Mouse (Mus musculus) midbrain, postnatal 0 days (tissue): ENCODE measurements around the gene Nmnat1. TPM values are rescaled to one million over a fixed set of nuclear protein-coding genes. Genes with fewer than 3 reads are reported as not detected.
"Not testable (repeated sequence)": the region's sequence is repeated elsewhere in the genome, so short reads cannot be mapped to it uniquely, and the experiment has no call there.

Experiments
- ATAC-seq: fragments of 200-750 bp; cut with Nextera tagmentation; 2 replicates; pipeline ENCODE4 v1.8.0; 2017; ENCODE audit warnings: moderate number of reproducible peaks, mild to moderate bottlenecking, moderate TSS enrichment, moderate library complexity; ENCODE audit not compliant: low FRiP score
- DNase-seq: peaks from one replicate; pipeline ENCODE4 v3.0.0-alpha.2; 2015; ENCODE audit warnings: low spot score
- H3K27ac ChIP-seq: fragments of 300-500 bp; sonication (generic); 2 replicates; pipeline ENCODE4 v1.5.1; 2014; ENCODE audit warnings: low read depth, mild to moderate bottlenecking, low read length, mixed read lengths
- H3K27me3 ChIP-seq: fragments of 300-500 bp; sonication (generic); 2 replicates; pipeline ENCODE4 v1.6.1; 2014; ENCODE audit warnings: low read length, control low read depth, mixed read lengths; ENCODE audit not compliant: insufficient read depth
- H3K36me3 ChIP-seq: fragments of 300-500 bp; sonication (generic); 2 replicates; pipeline ENCODE4 v1.6.1; 2014; ENCODE audit warnings: low read length, control low read depth, mixed read lengths; ENCODE audit not compliant: insufficient read depth
- H3K4me1 ChIP-seq: fragments of 300-500 bp; sonication (generic); 2 replicates; pipeline ENCODE4 v1.6.1; 2014; ENCODE audit warnings: mild to moderate bottlenecking, control low read depth, antibody characterized with exemption, low read length, mixed read lengths; ENCODE audit not compliant: insufficient read depth
- H3K4me2 ChIP-seq: fragments of 300-500 bp; sonication (generic); 2 replicates; pipeline ENCODE4 v1.6.1; 2014; ENCODE audit warnings: low read depth, mild to moderate bottlenecking, low read length, mixed read lengths; ENCODE audit not compliant: poor library complexity, severe bottlenecking
- H3K4me3 ChIP-seq: fragments of 300-500 bp; sonication (generic); 2 replicates; pipeline ENCODE4 v1.5.1; 2014; ENCODE audit warnings: low read depth, mild to moderate bottlenecking, low read length, moderate library complexity
- H3K9ac ChIP-seq: fragments of 300-500 bp; sonication (generic); replicated peaks from 2 replicates; pipeline ENCODE4 v1.6.1; 2014; ENCODE audit warnings: mild to moderate bottlenecking, low read length, moderate library complexity, mixed read lengths; ENCODE audit not compliant: poor library complexity, severe bottlenecking
- H3K9me3 ChIP-seq: fragments of 300-500 bp; sonication (generic); 2 replicates; pipeline ENCODE4 v1.6.1; 2016; ENCODE audit warnings: low read length, control low read depth
- CTCF ChIP-seq: IDR thresholded peaks from 2 replicates; pipeline ENCODE4 v1.5.1; 2016; ENCODE audit warnings: antibody characterized with exemption, mild to moderate bottlenecking
- WGBS: fragments of 180-500 bp; shearing (Covaris S2); extraction: QIAGEN DNeasy Blood & Tissue Kit; methylation state at CpG from one replicate; pipeline ENCODE4 v1.1.7; 2014; 5-methylcytosine and 5-hydroxymethylcytosine counted together
- polyA plus RNA-seq: library from polyadenylated mRNA; unstranded; fragments of >200 nt; fragmentation: Nextera tagmentation; extraction: Ambion mirVana; gene quantifications from 2 replicates; pipeline ENCODE4 v1.2.1, GENCODE M21; 2015
- total RNA-seq: library from RNA; depleted of rRNA; stranded (reverse); fragments of >200 nt; gene quantifications from 2 replicates; pipeline ENCODE4 v1.2.3, GENCODE M21; 2014

The Nmnat1 gene
- total and polyA plus RNA-seq, 2 experiments from 2014 or later: 4.1 to 6.3 TPM

GRCm38 (mm10) chr4:149462305-149462971, 22.6 kb downstream of the Nmnat1 start:
- no peaks in the 10 kb centered on the region for H3K36me3 ChIP-seq
- H3K27me3 ChIP-seq: no peaks in the 10 kb centered on the region
- no peaks in the 10 kb centered on the region for H3K9me3 ChIP-seq
- H3K4me1 ChIP-seq: no peaks in the 10 kb centered on the region
- H3K4me3 ChIP-seq: no peak overlapping the region
- 83% methylated on average over 6 of the region's 6 CpGs for WGBS
- no peak overlapping the region for H3K27ac ChIP-seq
- H3K4me2 ChIP-seq: no peak overlapping the region
- ATAC-seq (no peak), DNase-seq (no peak)
- TF ChIP-seq CTCF: no peak
- no peak overlapping the region for H3K9ac ChIP-seq

DNA sequence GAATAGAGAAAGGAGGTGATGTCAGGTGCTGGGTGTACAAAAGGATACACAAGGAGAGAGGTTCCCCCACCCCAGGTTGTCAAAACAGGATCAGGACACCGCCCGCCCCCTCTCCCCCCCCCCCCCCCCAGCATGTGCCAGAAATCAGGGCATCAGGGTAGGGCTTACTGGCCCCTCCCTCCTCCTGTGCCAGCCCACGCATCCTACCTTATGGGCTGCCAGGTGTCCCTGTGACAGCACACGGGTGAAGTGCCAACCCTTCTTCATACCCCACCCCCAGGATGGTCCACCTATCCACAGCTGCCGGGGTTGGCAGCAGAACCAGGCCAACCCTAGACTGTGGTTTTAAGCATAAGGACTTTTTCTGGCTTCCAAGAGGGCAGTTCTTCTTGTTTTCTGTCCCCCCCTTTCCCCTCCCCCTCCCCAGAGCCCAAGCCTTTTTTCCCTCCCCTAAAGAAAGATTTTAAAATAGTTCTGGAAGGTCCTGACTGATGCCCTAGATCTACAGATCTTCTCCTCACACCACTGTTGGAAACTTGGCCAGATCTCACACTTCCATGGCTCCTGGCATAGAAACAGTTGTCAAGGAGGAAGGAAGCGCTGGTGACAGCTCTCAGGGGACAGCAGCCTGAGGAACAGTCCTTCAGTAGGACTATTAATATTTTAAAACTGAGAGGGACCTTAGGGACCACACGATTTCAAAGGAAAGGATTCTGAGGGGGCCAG, 23.3 kb downstream of the Nmnat1 start:
- no peaks in the 10 kb centered on the region for H3K9me3 ChIP-seq
- H3K9ac ChIP-seq: no peak overlapping the region
- no peak overlapping the region for H3K4me2 ChIP-seq
- WGBS: 66% methylated on average over 7 of the region's 7 CpGs
- no peaks in the 10 kb centered on the region for H3K27me3 ChIP-seq
- H3K4me3 ChIP-seq: no peak overlapping the region
- no peaks in the 10 kb centered on the region for H3K36me3 ChIP-seq
- TF ChIP-seq CTCF: no peak
- no peaks in the 10 kb centered on the region for H3K4me1 ChIP-seq
- DNase-seq (no peak), ATAC-seq (no peak)
- H3K27ac ChIP-seq: no peak overlapping the region

DNA sequence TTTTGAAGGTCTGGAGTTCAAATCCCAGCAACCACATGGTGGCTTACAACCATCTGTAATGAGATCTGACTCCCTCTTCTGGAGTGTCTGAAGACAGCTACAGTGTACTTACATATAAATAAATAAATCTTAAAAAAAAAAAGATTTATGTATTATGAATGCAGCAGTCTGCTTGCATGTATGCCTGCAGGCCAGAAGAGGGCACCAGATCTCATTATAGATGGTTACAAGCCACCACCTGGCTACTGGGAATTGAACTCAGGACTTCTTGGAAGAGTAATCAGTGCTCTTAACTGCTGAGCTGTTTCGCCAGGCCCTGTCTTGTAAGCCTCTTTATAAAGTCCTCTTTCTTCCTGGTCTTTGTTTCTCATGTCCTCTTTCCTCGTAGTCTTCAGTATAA, 24.5 kb downstream of the Nmnat1 start:
- 84% methylated on average over 2 of the region's 2 CpGs for WGBS
- DNase-seq: not testable (repeated sequence)
- TF ChIP-seq CTCF: peak; percentile 39

GRCm38 (mm10) chr4:149459425-149459824, 25.6 kb downstream of the Nmnat1 start:
- ATAC-seq (no peak), DNase-seq (no peak)
- Histone ChIP-seq H3K9me3 (no peaks in the 10 kb centered on the region), H3K4me1 (no peaks in the 10 kb centered on the region), H3K36me3 (no peaks in the 10 kb centered on the region), H3K27ac (no peak overlapping the region), H3K4me3 (no peak overlapping the region), H3K27me3 (no peaks in the 10 kb centered on the region), H3K4me2 (no peak overlapping the region), H3K9ac (no peak overlapping the region)
- no peak for TF ChIP-seq CTCF
- 82% methylated on average over 1 of the region's 1 CpGs for WGBS

More for the DNA sequence above, 24.5 kb downstream of the Nmnat1 start:
- not testable (repeated sequence) for ATAC-seq, H3K36me3 ChIP-seq, H3K27ac ChIP-seq, H3K4me1 ChIP-seq, H3K27me3 ChIP-seq, H3K9ac ChIP-seq, H3K9me3 ChIP-seq, H3K4me3 ChIP-seq, H3K4me2 ChIP-seq

DNA sequence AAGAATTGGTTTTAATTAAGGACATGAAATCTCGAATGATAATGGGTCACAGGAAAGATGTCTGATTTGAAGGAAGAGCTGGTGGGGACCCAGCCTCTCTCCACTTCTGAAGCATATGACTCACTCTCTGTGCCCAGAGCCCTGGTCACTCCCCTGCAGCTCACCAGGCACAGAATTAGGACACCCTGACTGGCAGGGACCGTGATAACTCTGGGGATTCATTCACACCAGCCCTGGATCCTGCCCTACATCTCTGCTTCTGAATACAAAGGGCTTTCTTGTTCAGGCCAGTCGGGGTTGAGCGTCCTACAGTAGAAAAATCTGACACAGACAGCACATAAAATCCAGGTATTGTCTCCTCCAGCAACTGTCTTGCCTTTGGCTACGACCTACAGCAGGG, 26.5 kb downstream of the Nmnat1 start:
- no peaks in the 10 kb centered on the region for H3K27me3 ChIP-seq

GRCm38 (mm10) chr4:149457831-149458430, 27.1 kb downstream of the Nmnat1 start:
- Histone ChIP-seq H3K4me1 (no peaks in the 10 kb centered on the region), H3K27me3 (no peaks in the 10 kb centered on the region), H3K4me2 (no peak overlapping the region), H3K27ac (no peak overlapping the region), H3K36me3 (no peaks in the 10 kb centered on the region), H3K9me3 (no peaks in the 10 kb centered on the region), H3K4me3 (no peak overlapping the region), H3K9ac (no peak overlapping the region)
- 70% methylated on average over 6 of the region's 6 CpGs for WGBS
- DNase-seq: no peak
- ATAC-seq: no peak
- no peak for TF ChIP-seq CTCF

More for the DNA sequence above, 26.5 kb downstream of the Nmnat1 start:
- H3K4me1 ChIP-seq: no peaks in the 10 kb centered on the region
- 70% methylated on average over 5 of the region's 5 CpGs for WGBS
- no peak for DNase-seq
- no peak overlapping the region for H3K4me3 ChIP-seq
- no peak overlapping the region for H3K4me2 ChIP-seq
- H3K9ac ChIP-seq: no peak overlapping the region
- H3K9me3 ChIP-seq: no peaks in the 10 kb centered on the region
- no peak for ATAC-seq
- H3K36me3 ChIP-seq: no peaks in the 10 kb centered on the region
- H3K27ac ChIP-seq: no peak overlapping the region
- no peak for TF ChIP-seq CTCF

- H3K4me2 ChIP-seq, H3K9me3 ChIP-seq, ATAC-seq, H3K9ac ChIP-seq, H3K4me3 ChIP-seq, H3K27ac ChIP-seq, H3K36me3 ChIP-seq, DNase-seq, H3K4me1 ChIP-seq, H3K27me3 ChIP-seq: not testable (repeated sequence)
- WGBS: 88% methylated on average over 25 of the region's 27 CpGs
These were observed 27.8 kb downstream of the Nmnat1 start for GRCm38 (mm10) chr4:149457163-149457562.
